Mouse (Mus musculus): ENCODE measurements around the gene Ndufs2.

- no peak for TF ChIP-seq POLR2A (IDR thresholded peaks at IDR 0.05; ENCODE audit: control insufficient read depth, low read depth, low read length)
- TF ChIP-seq CTCF (IDR thresholded peaks at IDR 0.05; ENCODE audit: control insufficient read depth, insufficient read depth, insufficient replicate concordance, low read depth, low read length): no peak
These were observed 1.2 kb upstream of the Ndufs2 start for GRCm38 (mm10) chr1:171252415-171252814.
